Mouse (Mus musculus) kidney, adult 2 months (tissue): ENCODE results near the gene Igsf8. TPM values are rescaled to one million over a fixed set of nuclear protein-coding genes. Genes with fewer than 3 reads are reported as not detected.

ENCODE experiments used
- DNase-seq: peaks from one replicate; pipeline ENCODE4 v3.0.0; 2021
- H3K27ac ChIP-seq: fragments of 200-500 bp; 2 replicates; pipeline ENCODE4 v1.5.1; 2012; ENCODE audit warnings: low read depth, low read length, control low read depth, inconsistent platforms; ENCODE audit not compliant: insufficient read depth
- H3K27me3 ChIP-seq: fragments of 200-500 bp; replicated peaks from 2 replicates; pipeline ENCODE4 v1.6.1; 2012; ENCODE audit warnings: mild to moderate bottlenecking, moderate library complexity, low read length, inconsistent platforms; ENCODE audit not compliant: control insufficient read depth, insufficient read depth
- H3K36me3 ChIP-seq: fragments of 200-500 bp; 2 replicates; pipeline ENCODE4 v1.6.1; 2012; ENCODE audit warnings: mild to moderate bottlenecking, moderate library complexity, low read length, inconsistent platforms; ENCODE audit not compliant: control insufficient read depth, insufficient read depth
- H3K4me1 ChIP-seq: fragments of 200-500 bp; 2 replicates; pipeline ENCODE4 v1.6.1; 2011; ENCODE audit warnings: low read length; ENCODE audit not compliant: control insufficient read depth, insufficient read depth
- H3K4me3 ChIP-seq: fragments of 200-500 bp; 2 replicates; pipeline ENCODE4 v1.5.1; 2011; ENCODE audit warnings: mild to moderate bottlenecking, low read depth, low read length, control low read depth; ENCODE audit not compliant: insufficient read depth
- CTCF ChIP-seq: fragments of 200-500 bp; conservative IDR thresholded peaks from 2 replicates; pipeline ENCODE4 v1.5.1; 2011; ENCODE audit warnings: low read depth, mild to moderate bottlenecking, control low read depth, low read length, moderate library complexity, mixed read lengths; ENCODE audit not compliant: insufficient read depth, insufficient read length
- POLR2A ChIP-seq: fragments of 200-500 bp; IDR thresholded peaks from one replicate; pipeline ENCODE4 v1.6.1; 2011; ENCODE audit warnings: low read depth, low read length, control low read depth
- WGBS: fragments of 180-500 bp; shearing (Covaris S2); methylation state at CpG from one replicate; pipeline ENCODE4 v1.1.7; 2018; 5-methylcytosine and 5-hydroxymethylcytosine counted together
- polyA plus RNA-seq: library from polyadenylated mRNA; depleted of rRNA; stranded (reverse); fragments of >200 nt; gene quantifications from 2 replicates; pipeline ENCODE4 v1.2.3, GENCODE M21; 2012

Igsf8 gene
- polyA plus RNA-seq, 1 experiment: 54.3 TPM

DNA sequence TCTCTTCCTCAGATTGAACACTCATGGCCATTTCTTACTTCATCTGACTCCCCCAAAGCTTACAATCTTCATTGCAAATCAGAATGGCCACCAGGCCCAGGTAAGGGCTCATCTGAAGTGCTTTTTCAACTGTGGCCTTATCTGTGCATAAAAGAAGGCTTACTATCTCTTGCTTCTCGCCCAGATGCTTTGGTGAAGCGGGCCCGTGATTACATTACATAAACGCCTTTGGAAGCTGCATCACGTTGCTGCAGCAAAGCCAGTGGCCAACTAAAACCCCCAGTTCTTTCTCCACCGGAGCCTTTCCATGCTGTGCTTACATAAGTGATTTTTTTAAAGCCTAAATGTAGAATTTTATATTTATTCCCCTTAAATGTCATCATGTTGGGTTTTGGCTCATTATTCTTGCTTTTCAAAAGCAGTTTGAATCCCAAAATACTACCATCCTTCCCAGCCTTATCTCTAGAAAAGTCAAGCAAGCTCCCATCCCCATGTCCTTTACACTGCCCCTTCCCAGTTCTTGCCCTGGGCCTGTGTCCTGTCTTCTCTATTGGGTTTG is 62.4 kb downstream of the Igsf8 start:
- Histone ChIP-seq H3K27me3 (no peaks in the 10 kb centered on the region; the same call in 1 of the 2 replicates), H3K4me1 (no peaks in the 10 kb centered on the region; the same call in 1 of the 2 replicates), H3K4me3 (no peak overlapping the region), H3K27ac (no peak overlapping the region), H3K36me3 (no peaks in the 10 kb centered on the region)
- WGBS: 89% methylated on average over 6 of the region's 6 CpGs
- TF ChIP-seq CTCF (no peak), POLR2A (no peak)
- no peak for DNase-seq

DNA sequence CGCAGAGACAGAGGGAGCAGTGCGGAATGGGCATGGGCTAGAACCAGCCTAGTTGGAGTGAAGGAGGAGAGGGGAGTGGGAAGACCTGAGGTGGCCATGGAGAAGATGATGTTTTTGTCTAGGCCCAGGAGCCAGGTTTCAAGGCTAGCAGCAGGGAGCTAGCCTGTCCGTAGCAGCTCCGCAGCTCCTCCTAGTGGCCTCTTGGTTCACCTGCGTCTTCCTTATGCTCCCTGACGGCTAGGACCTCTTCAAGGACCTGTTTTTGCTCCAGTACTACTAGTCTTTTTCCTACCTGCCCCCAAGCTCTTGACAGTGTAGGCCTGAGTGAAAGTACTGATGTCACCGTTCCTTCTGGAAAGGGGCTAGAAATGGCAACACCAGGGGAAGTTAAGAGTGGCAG is 63.3 kb downstream of the Igsf8 start:
- no peaks in the 10 kb centered on the region; the same call in 1 of the 2 replicates for H3K27me3 ChIP-seq
- 26% methylated on average over 7 of the region's 7 CpGs for WGBS
- TF ChIP-seq CTCF (peak; percentile 94), POLR2A (no peak)
- H3K4me3 ChIP-seq: no peak overlapping the region
- H3K27ac ChIP-seq: no peak overlapping the region
- H3K4me1 ChIP-seq: no peaks in the 10 kb centered on the region; the same call in 1 of the 2 replicates
- H3K36me3 ChIP-seq: no peaks in the 10 kb centered on the region
- DNase-seq: peak; percentile 83

DNA sequence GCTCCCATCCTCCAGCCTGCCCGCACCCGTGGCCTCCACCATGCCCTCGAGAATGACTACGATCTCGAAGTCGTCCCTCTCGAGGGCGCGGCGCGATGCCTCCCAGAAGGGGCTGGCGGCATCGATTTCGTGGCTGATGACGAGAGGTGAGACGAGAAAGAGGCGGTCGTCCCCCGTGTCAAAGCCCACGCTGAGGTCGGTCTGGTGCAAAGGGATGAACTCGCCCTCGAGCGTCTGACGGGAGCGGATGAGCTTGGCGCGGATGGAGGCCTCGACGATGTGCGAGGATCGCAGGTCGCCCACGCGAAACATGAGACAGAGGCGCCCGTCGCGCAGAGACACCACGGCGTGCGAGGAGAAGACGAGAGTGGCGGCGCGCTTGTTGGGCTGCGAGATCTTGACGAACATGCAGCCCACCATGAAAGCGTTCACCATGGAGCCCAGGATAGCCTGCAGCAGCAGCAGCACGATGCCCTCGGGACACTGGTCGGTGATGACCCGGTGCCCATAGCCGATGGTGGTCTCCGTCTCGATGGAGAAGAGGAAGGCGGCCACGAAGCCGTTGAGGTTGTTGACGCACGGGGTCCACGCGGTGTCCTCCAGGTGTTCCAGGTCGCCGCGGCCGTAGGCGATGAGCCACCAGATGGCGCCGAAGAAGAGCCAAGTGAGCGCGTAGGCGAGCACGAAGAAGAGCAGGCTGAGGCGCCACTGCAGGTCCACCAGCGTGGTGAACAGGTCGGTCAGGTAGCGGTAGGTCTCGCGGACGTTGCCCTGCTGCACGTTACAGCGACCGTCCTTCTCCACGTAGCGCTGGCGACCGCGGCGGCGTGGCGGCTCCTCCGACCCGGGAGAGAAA is 64.5 kb downstream of the Igsf8 start:
- H3K4me1 ChIP-seq: no peaks in the 10 kb centered on the region; the same call in 1 of the 2 replicates

DNA sequence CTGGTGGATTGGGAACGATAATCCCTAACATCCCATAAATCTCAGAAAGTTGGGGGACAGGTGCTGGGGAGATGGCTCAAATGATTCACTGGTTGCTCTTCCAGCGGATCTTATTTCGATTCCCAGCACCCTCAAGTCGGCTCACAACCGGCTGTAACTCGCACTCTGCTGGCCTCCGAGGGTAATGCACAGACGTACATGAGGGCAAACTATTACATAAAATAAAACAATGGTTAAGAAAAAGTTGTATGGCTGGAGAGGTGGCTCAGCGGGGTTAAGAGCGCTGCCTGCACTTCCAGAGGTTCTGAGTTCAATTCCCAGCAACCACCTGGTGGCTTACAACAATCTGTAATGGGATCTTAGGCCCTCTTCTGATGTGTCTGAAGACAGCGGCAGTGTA is 65.2 kb downstream of the Igsf8 start:
- Histone ChIP-seq H3K27ac (no peak overlapping the region), H3K4me3 (no peak overlapping the region), H3K36me3 (no peaks in the 10 kb centered on the region), H3K27me3 (no peaks in the 10 kb centered on the region; the same call in 1 of the 2 replicates), H3K4me1 (no peaks in the 10 kb centered on the region; the same call in 1 of the 2 replicates)
- 53% methylated on average over 11 of the region's 11 CpGs for WGBS
- TF ChIP-seq POLR2A (no peak), CTCF (no peak)
- DNase-seq: no peak

More for the DNA sequence above, 64.5 kb downstream of the Igsf8 start:
- peak; percentile 85 for DNase-seq
- peak; percentile 79 for TF ChIP-seq CTCF
- TF ChIP-seq POLR2A: no peak
- Histone ChIP-seq H3K36me3 (no peaks in the 10 kb centered on the region), H3K4me3 (peak overlapping the region; percentile 41), H3K27ac (no peak overlapping the region), H3K27me3 (no peaks in the 10 kb centered on the region; the same call in 1 of the 2 replicates)
- WGBS: 18% methylated on average over 94 of the region's 94 CpGs

DNA sequence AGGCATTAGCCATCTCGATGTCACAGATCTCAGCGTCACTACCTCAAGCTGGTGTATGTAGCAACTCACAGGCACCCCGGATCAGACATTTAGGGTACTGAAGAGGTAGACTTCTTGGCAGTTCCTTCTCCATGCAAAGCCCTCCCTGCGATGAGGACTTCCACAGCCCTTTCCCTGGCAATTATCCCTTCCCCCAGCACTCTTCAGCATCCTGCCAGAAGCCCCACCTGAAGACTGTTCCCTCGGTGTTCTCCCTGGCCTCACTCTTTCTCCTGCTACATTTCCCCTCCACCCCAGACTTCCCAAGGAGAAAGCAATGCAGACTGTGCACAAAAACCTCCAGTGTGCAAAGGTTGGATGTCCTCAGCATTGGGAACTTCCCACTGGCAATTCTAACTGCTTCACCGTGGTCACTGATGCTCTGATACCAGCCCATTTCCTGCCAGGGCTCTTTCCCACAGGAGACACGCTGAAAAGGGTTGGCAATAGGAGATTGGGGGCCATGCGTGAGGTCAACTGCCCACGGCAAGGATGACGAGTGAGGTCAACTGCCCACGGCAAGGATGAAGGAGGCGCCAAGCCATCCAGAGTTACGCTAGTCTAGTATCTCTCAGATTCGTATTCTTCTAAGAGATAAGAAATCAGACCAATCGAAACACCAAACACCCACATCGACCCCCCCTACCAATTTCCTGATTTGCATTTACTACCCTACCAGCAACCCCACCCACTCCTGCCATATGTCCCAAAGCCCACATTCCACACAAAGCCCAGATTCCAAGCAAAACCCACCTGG is 66.0 kb downstream of the Igsf8 start:
- no peak for TF ChIP-seq CTCF
- TF ChIP-seq POLR2A: no peak
- Histone ChIP-seq H3K27ac (no peak overlapping the region), H3K4me3 (no peak overlapping the region), H3K36me3 (no peaks in the 10 kb centered on the region), H3K27me3 (no peaks in the 10 kb centered on the region; the same call in 1 of the 2 replicates), H3K4me1 (no peaks in the 10 kb centered on the region; the same call in 1 of the 2 replicates)
- WGBS: 76% methylated on average over 16 of the region's 16 CpGs
- DNase-seq: no peak

DNA sequence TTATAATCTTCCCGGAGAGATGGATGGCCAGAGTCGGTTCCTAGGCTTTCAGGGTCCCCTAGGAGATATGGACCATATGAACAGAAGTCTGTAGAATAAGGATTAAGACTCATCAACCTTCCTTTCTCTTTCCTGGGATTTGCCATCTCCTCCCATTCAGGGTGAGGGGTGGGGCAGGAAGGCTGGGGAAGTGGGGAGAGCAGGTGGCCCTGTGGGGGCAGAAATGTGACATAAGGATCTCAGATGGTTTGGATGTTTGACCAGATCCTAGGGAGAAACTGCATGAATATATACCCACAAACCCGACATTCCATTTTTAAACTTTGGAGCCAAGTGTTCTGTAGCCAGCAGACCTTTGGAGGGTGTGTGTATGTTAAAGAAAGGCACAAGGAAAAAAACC is 66.6 kb downstream of the Igsf8 start:
- no peaks in the 10 kb centered on the region; the same call in 1 of the 2 replicates for H3K4me1 ChIP-seq
- H3K27ac ChIP-seq: no peak overlapping the region
- DNase-seq: no peak
- 76% methylated on average over 3 of the region's 3 CpGs for WGBS
- no peaks in the 10 kb centered on the region; the same call in 1 of the 2 replicates for H3K27me3 ChIP-seq
- no peak overlapping the region for H3K4me3 ChIP-seq
- TF ChIP-seq POLR2A (no peak), CTCF (no peak)
- no peaks in the 10 kb centered on the region for H3K36me3 ChIP-seq
